Mouse (Mus musculus): ENCODE measurements around the gene Ect2.

- TF ChIP-seq CTCF (IDR thresholded peaks at IDR 0.05; ENCODE audit: extremely low read depth, insufficient read depth, insufficient read length, insufficient replicate concordance) (no peak), POLR2A (IDR thresholded peaks at IDR 0.05; ENCODE audit: low read depth, low read length) (no peak)
Measured at GRCm38 (mm10) chr3:27063399-27064260, 90.0 kb downstream of the Ect2 start.
